Mouse (Mus musculus): Measurements from ENCODE around the gene Abcc4. TPM values are rescaled to one million over a fixed set of nuclear protein-coding genes. Genes with fewer than 3 reads are reported as not detected.

Gene Abcc4
- total RNA-seq, 2 experiments from 2014 or later, result 9.5 to 11.0 TPM

DNA sequence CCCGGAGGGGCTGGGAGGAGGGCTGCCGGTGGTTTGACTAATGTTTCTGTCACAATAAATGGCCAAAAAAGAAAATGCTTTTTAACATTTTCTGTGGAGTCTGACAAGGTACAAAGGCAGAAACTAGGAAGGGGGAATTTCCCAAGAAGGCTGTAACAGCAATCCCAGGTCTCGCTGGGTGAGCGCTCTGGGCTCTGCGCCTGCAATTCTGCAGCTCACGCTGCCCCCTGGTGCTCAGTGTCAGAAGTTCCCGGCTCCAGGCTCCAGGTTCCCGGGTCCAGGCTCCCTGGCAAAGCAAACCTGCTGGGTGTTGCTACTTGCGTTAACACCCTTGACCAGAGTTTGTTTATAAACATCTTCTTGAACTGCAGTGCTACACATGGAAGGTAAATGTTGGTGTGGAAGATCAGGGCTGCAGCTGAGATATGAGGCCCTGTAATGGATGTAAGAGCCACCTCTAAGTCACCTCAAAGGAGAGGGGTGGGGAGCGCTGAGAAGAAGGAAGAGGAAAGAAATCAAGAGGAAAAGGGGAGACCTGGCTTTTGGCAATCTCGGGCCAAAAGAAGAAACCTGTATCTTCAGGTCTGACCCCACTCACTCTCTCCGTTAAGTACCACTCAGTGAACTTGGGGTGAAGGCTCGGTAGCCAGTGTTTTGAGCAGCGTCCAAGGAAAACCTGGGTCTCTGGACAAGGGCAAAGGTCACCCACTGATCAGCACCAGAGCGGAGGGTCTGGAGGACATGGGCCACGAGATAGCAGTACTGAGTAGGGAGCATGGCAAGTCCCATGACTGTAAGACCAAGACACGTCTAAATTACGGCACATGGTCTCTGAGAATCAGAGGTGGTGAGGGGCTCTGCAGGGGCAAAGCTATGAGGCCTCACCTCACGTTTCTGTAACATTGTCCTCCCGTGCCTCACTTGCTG lies 114.3 kb downstream of the Abcc4 start:
- peak; percentile 77 to 88 for DNase-seq (ENCODE audit: extremely low spot score in 1 of 2, low spot score in 2 of 2)
- intact Hi-C loops (cut with DNase I), result loop anchor here (1.0 to 5.0 kb wide), 3 partner anchors 382 to 584 kb away; no protein-coding TSS in a partner anchor
- Histone ChIP-seq H3K4me3 (no peak overlapping the region), H3K27ac (no peak overlapping the region)
- peak; percentile 93 for TF ChIP-seq CTCF (IDR thresholded peaks at IDR 0.05)

GRCm38 (mm10) chr14:118582333-118582941 lies 123.6 kb downstream of the Abcc4 start:
- TF ChIP-seq CTCF (IDR thresholded peaks at IDR 0.05), result no peak
- no peak overlapping the region for H3K27ac ChIP-seq
- DNase-seq (ENCODE audit: extremely low spot score in 1 of 2, low spot score in 2 of 2), result no peak
- intact Hi-C loops (cut with DNase I), result no loop called here
- H3K4me3 ChIP-seq, result no peak overlapping the region

GRCm38 (mm10) chr14:118581673-118582072 lies 124.3 kb downstream of the Abcc4 start:
- no peak overlapping the region for H3K27ac ChIP-seq
- DNase-seq (ENCODE audit: extremely low spot score in 1 of 2, low spot score in 2 of 2), result no peak
- no peak overlapping the region for H3K4me3 ChIP-seq
- intact Hi-C loops (cut with DNase I), result no loop called here
- no peak for TF ChIP-seq CTCF (IDR thresholded peaks at IDR 0.05)

GRCm38 (mm10) chr14:118579013-118579728 lies 126.8 kb downstream of the Abcc4 start:
- intact Hi-C loops (cut with DNase I), result no loop called here
- Histone ChIP-seq H3K27ac (no peak overlapping the region), H3K4me3 (no peak overlapping the region)
- DNase-seq (ENCODE audit: extremely low spot score in 1 of 2, low spot score in 2 of 2), result no peak
- TF ChIP-seq CTCF (IDR thresholded peaks at IDR 0.05), result no peak

- Histone ChIP-seq H3K27ac (no peak overlapping the region), H3K4me3 (no peak overlapping the region)
- TF ChIP-seq CTCF (IDR thresholded peaks at IDR 0.05), result no peak
- intact Hi-C loops (cut with DNase I), result no loop called here
- DNase-seq (ENCODE audit: extremely low spot score in 1 of 2, low spot score in 2 of 2), result no peak
These were observed 128.1 kb downstream of the Abcc4 start for GRCm38 (mm10) chr14:118577895-118578294.

DNA sequence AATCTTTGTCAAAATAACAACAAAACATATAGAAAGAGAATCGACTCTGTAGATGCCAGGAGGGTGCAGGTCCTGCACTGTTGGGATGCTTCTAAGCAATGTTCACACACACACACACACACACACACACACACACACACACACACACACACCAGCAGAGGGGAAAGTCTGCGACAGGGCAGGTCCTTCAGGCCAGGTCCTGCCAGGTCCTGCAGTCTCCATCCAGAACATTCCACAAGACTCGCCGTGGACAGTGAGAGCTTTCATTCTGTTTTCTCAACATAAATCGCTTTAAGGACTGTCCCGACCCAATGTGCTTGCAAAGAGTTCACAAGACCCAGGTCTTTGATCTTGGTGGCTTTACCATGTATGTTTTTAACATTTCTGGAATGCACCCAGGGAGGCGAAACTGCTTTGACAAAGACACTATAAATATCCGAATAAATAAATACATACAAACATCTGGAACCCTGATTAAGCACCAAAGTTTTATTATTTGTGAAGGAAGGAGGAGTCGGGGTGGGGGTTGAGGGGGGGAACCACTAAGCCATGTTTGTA lies 133.3 kb downstream of the Abcc4 start:
- no peak for DNase-seq (ENCODE audit: extremely low spot score in 1 of 2, low spot score in 2 of 2)
- no peak for TF ChIP-seq CTCF (IDR thresholded peaks at IDR 0.05)
- H3K27ac ChIP-seq, result no peak overlapping the region
- no peak overlapping the region for H3K4me3 ChIP-seq
- intact Hi-C loops (cut with DNase I), result no loop called here

GRCm38 (mm10) chr14:118569586-118569985 lies 136.4 kb downstream of the Abcc4 start:
- Histone ChIP-seq H3K27ac (no peak overlapping the region), H3K4me3 (no peak overlapping the region)
- DNase-seq (ENCODE audit: extremely low spot score in 1 of 2, low spot score in 2 of 2), result no peak
- TF ChIP-seq CTCF (IDR thresholded peaks at IDR 0.05), result no peak; the same call in 1 of the 2 replicates
- intact Hi-C loops (cut with DNase I), result no loop called here

DNA sequence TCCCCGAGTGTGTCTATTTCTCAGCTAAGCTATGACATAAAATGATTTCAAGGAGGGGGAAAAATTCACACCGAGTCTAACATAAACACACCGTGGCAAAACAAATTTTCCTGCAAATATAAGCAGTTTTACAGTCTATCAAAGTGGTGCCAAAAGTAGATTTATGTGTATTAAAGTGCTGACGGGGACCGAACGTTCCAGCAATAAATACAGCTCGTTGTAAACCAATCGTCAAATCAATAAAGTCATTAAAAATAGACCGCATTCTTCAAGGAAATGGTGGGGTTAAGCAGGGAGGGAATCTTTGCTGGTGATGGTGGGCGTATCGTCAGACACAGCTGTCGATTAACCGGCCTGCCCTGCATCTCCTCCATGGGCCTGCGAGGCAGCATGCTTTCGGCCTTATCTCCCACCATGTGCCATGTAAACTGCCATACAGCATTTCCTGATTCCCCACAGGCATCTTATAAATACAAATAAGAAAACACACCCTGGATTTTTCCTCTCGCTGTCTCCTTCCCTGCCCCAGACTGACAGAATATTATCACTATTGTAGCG lies 137.8 kb downstream of the Abcc4 start:
- intact Hi-C loops (cut with DNase I), result no loop called here
- Histone ChIP-seq H3K27ac (no peak overlapping the region), H3K4me3 (no peak overlapping the region)
- DNase-seq (ENCODE audit: extremely low spot score in 1 of 2, low spot score in 2 of 2), result no peak
- TF ChIP-seq CTCF (IDR thresholded peaks at IDR 0.05), result no peak

GRCm38 (mm10) chr14:118566809-118567208 lies 139.2 kb downstream of the Abcc4 start:
- no peak overlapping the region for H3K27ac ChIP-seq
- no peak for DNase-seq (ENCODE audit: extremely low spot score in 1 of 2, low spot score in 2 of 2)
- TF ChIP-seq CTCF (IDR thresholded peaks at IDR 0.05), result no peak
- intact Hi-C loops (cut with DNase I), result no loop called here
- H3K4me3 ChIP-seq, result no peak overlapping the region

- H3K27ac ChIP-seq, result no peak overlapping the region
- no peak overlapping the region for H3K4me3 ChIP-seq
- peak; percentile 21 to 43 for DNase-seq (ENCODE audit: extremely low spot score in 1 of 2, low spot score in 2 of 2)
These were observed 139.8 kb downstream of the Abcc4 start for GRCm38 (mm10) chr14:118566214-118566688.

GRCm38 (mm10) chr14:118565696-118566095 lies 140.3 kb downstream of the Abcc4 start:
- no peak for TF ChIP-seq CTCF (IDR thresholded peaks at IDR 0.05)
- DNase-seq (ENCODE audit: extremely low spot score in 1 of 2, low spot score in 2 of 2), result no peak
- Histone ChIP-seq H3K27ac (no peak overlapping the region), H3K4me3 (no peak overlapping the region)
- intact Hi-C loops (cut with DNase I), result no loop called here

More at GRCm38 (mm10) chr14:118566214-118566688, 139.8 kb downstream of the Abcc4 start:
- TF ChIP-seq CTCF (IDR thresholded peaks at IDR 0.05), result no peak
- intact Hi-C loops (cut with DNase I), result no loop called here
